Mouse (Mus musculus): ENCODE data around the gene Jsrp1. TPM values are rescaled to one million over a fixed set of nuclear protein-coding genes. Genes with fewer than 3 reads are reported as not detected.

The Jsrp1 gene
- polyA plus RNA-seq, 1 experiment from 2014 or later, result 0.95 TPM

DNA sequence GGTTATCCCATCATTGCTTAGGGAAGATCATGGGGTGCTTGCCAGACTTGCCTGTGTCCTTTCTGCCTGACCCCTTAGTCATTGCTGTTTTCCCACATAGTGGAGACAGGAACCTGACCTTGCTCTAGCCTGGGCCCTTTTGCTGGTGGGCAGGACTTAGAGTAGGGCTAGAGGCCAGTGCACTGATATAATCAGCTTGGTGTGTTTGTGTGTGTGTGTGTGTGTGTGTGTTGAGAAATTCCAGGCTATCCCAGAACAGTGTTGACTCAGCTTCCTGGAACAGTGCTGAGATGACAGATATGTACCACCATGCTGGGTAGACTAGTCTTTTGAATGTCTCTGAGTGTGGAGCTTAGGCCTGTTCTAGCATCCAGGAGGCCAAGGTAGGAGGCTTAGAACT lies 33.7 kb downstream of the Jsrp1 start:
- H3K36me3 ChIP-seq, result peaks cover 100% of the 10 kb centered on the region
- H3K9me3 ChIP-seq, result no peaks in the 10 kb centered on the region
- ATAC-seq (ENCODE audit: low FRiP score), result no peak
- no peak overlapping the region for H3K4me2 ChIP-seq
- H3K9ac ChIP-seq, result no peak overlapping the region
- no peaks in the 10 kb centered on the region for H3K4me1 ChIP-seq (replicated peaks)
- H3K4me3 ChIP-seq, result no peak overlapping the region
- no peaks in the 10 kb centered on the region for H3K27me3 ChIP-seq
- H3K27ac ChIP-seq, result no peak overlapping the region

DNA sequence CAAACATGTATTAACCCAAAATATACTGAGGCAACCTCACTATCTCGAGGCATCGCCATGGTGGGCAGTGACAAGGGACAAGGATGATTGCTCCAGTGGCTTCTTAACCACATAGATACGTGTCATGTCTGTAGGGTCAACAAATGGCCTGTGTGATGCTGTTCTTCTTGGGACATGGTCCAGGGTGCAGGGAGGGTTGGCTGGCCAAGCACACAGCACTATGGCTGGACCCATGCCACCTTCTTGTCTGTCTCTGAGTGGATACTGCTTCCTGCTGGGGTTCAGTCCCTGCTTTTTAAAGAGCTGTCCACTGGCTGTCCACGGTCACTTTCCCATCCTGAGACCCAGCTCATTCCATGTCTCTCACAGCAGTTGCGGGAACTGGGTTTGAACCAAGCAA lies 36.2 kb downstream of the Jsrp1 start:
- no peak overlapping the region for H3K4me2 ChIP-seq
- no peaks in the 10 kb centered on the region for H3K27me3 ChIP-seq
- 96% methylated on average over 5 of the region's 5 CpGs for WGBS
- H3K4me3 ChIP-seq, result no peak overlapping the region
- no peak overlapping the region for H3K27ac ChIP-seq
- no peaks in the 10 kb centered on the region for H3K4me1 ChIP-seq (replicated peaks)
- H3K9ac ChIP-seq, result no peak overlapping the region
- H3K36me3 ChIP-seq, result peaks cover 100% of the 10 kb centered on the region
- ATAC-seq (ENCODE audit: low FRiP score), result no peak
- H3K9me3 ChIP-seq, result no peaks in the 10 kb centered on the region

DNA sequence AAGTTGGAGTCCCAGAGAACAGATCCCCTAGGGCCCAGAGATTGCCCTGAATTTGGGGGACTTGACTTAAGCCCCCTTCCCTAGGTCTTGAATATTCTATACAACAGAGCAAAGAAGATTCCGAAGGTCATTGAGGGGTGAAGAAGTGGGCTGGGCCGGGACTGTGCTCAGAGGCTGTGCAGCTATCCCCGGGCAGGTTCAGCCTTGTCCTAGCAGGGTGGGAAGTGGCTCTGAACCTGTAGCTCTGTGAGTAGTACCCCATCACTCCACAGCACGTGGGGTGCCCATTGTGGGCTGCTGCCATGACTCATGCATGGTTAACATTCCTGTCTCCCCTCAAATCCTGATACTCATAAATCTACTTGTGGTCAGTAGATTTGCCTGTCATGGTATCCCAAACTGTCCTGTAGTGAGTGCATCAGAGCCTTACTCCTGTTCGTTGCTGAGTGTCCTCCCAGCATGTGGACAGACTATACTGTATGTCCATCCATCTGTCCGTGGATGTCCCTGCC lies 36.9 kb downstream of the Jsrp1 start:
- Histone ChIP-seq H3K9me3 (no peaks in the 10 kb centered on the region), H3K9ac (no peak overlapping the region), H3K36me3 (peaks cover 100% of the 10 kb centered on the region), H3K4me3 (no peak overlapping the region), H3K4me2 (no peak overlapping the region), H3K4me1 (replicated peaks) (no peaks in the 10 kb centered on the region), H3K27ac (no peak overlapping the region), H3K27me3 (no peaks in the 10 kb centered on the region)
- WGBS, result 89% methylated on average over 6 of the region's 6 CpGs
- ATAC-seq (ENCODE audit: low FRiP score), result no peak

DNA sequence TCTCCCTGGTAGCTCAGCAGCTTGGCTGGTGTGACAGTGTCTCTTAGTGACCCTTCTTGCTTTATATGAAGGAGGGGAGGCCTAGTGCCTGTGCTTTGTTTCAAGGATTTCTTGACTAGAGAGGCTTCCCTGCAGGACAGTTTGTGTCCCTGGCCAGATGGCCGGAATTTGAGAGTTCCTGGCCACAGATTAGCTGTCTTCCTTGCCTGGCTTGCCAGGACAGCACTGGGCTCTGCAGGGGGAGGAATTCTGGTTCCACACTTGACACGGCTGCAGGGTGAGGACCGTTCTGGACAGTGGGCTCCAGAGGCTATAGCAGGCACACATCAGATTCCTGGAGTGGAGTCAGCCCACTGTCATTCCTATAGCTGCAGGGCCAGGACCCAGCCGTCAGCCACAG lies 37.6 kb downstream of the Jsrp1 start:
- Histone ChIP-seq H3K4me1 (replicated peaks) (no peaks in the 10 kb centered on the region), H3K27ac (no peak overlapping the region), H3K4me2 (no peak overlapping the region), H3K9me3 (no peaks in the 10 kb centered on the region), H3K36me3 (peaks cover 100% of the 10 kb centered on the region), H3K27me3 (no peaks in the 10 kb centered on the region), H3K4me3 (no peak overlapping the region), H3K9ac (no peak overlapping the region)
- WGBS, result 94% methylated on average over 4 of the region's 4 CpGs
- no peak for ATAC-seq (ENCODE audit: low FRiP score)

DNA sequence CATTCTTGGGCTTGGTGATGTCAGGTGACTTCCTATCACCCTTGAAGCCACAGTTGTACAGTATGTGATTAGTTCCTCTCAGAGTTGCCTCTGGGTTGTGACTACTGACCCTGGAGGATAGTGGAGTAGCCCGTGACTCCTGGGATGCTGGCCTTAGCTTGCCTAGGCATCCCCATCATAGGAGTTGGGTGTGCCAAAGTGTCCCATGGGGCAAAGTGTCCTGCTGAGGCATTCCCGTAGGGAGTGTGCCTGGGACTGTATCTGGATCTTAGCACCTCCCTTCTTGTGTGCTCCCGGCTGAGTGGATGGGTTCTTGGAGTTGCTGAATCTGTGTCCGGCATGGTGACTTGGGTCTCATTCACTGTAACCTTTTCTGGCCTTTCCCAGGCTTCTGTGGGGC lies 38.3 kb downstream of the Jsrp1 start:
- H3K27me3 ChIP-seq, result no peaks in the 10 kb centered on the region
- H3K9me3 ChIP-seq, result no peaks in the 10 kb centered on the region
- H3K4me3 ChIP-seq, result no peak overlapping the region
- H3K4me2 ChIP-seq, result no peak overlapping the region
- no peak for ATAC-seq (ENCODE audit: low FRiP score)
- H3K4me1 ChIP-seq (replicated peaks), result no peaks in the 10 kb centered on the region
- 92% methylated on average over 4 of the region's 4 CpGs for WGBS
- H3K27ac ChIP-seq, result no peak overlapping the region
- peaks cover 100% of the 10 kb centered on the region for H3K36me3 ChIP-seq
- no peak overlapping the region for H3K9ac ChIP-seq

DNA sequence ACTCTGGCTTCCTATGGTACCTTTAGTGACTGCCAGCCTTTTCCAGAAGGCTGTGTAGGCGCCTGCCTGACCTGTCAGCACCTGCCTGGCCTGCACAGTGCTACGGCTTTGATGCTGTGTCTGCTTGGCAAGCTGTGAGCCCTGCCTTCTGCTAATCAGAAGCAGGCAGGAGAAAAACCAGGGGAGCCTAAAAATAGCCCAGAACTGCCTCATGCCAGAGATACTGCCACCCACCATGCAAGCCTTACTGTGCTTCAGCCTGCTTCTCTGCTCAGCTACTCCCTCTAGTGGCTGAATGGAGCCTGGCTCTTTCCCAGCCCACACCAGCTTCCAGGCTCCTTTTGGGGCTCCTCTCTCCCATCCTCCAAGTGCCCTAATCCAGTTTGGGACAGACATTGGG lies 38.7 kb downstream of the Jsrp1 start:
- Histone ChIP-seq H3K27me3 (no peaks in the 10 kb centered on the region), H3K9ac (peak overlapping the region; percentile 29; the same call in 1 of the 2 replicates), H3K9me3 (no peaks in the 10 kb centered on the region), H3K4me3 (no peak overlapping the region), H3K36me3 (peaks cover 100% of the 10 kb centered on the region), H3K4me2 (no peak overlapping the region), H3K27ac (no peak overlapping the region), H3K4me1 (replicated peaks) (no peaks in the 10 kb centered on the region)
- WGBS, result 68% methylated on average over 2 of the region's 2 CpGs
- peak; percentile 65; the same call in 1 of the 2 replicates for ATAC-seq (ENCODE audit: low FRiP score)

DNA sequence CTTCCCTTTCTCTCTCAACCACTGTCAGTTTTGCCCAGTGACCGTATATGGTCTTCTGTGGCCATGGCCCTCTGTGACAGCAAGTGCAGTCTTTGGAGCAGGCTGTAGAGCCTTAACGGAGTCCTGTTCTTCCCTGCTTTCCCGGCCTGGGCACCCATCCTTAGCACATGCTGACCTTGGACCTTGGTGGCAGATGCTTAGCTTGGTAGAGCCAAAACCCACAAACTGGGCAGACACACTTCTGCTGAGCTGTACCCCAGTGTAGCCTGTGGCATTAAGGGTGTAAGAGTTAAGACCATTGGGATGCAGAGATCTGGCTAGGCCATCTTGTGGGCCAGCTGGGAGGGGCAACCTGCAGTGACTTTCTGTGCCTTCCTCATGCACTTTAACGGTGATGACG lies 39.5 kb downstream of the Jsrp1 start:
- Histone ChIP-seq H3K36me3 (peaks cover 98% of the 10 kb centered on the region), H3K4me2 (no peak overlapping the region), H3K9me3 (no peaks in the 10 kb centered on the region), H3K27ac (no peak overlapping the region), H3K9ac (no peak overlapping the region), H3K27me3 (no peaks in the 10 kb centered on the region), H3K4me3 (no peak overlapping the region), H3K4me1 (replicated peaks) (no peaks in the 10 kb centered on the region)
- WGBS, result 87% methylated on average over 5 of the region's 5 CpGs
- ATAC-seq (ENCODE audit: low FRiP score), result no peak

DNA sequence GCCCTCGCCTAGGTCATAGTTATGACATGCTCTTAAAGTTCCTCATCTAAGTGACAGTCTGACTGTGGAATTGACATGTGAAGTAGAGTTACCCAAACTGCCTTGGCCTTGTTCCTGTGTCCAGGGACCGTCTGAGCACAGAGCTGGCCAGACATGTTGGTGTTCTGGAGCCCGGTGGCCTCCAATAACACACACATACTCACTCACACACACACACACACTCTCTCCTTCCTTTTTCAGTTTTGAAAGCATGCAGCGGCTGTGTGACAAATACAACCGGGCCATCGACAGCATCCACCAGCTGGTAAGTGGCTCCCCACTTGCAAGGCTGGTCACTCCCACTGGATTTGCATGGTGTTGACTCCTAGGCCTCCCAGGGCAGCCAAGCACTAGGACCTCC lies 44.9 kb downstream of the Jsrp1 start:
- Histone ChIP-seq H3K27me3 (no peaks in the 10 kb centered on the region), H3K27ac (no peak overlapping the region), H3K4me2 (no peak overlapping the region), H3K9ac (no peak overlapping the region), H3K4me1 (replicated peaks) (peaks cover 1% of the 10 kb centered on the region; the same call in 1 of the 2 replicates), H3K36me3 (peaks cover 81% of the 10 kb centered on the region), H3K4me3 (no peak overlapping the region), H3K9me3 (no peaks in the 10 kb centered on the region)
- no peak for ATAC-seq (ENCODE audit: low FRiP score)
- WGBS, result 87% methylated on average over 6 of the region's 6 CpGs

DNA sequence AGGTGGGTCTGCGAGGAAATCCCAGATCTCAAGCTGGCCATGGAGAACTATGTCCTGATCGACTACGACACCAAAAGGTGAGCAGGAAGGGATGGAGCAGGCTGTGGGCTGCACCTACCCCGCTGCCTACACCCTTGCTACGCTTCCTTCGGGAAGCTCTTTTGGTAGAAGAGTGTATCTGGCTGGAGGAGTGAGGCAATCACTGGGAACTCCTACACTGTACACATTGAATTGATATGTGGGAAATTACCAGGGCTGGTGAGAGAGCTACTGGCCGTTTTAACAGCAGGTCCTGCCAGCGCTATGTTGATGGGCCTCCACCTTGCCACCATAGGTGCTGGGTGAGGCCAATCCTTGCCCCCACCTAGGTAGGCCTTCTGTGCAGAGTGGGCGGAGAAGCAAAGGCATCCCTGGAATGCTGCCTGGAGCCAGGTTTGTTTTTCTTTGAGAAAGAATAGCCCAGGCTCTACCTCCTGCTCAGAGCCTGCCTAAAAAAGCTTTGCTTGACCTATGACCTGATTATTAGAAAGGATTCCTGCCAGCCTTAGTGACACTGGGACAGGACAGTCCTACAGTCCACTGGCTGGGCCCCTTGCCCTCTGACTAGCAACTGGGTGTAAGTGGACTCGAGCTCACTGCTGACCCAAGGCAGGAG lies 47.0 kb downstream of the Jsrp1 start:
- H3K4me2 ChIP-seq, result no peak overlapping the region
- H3K9ac ChIP-seq, result no peak overlapping the region
- H3K27me3 ChIP-seq, result no peaks in the 10 kb centered on the region
- 82% methylated on average over 10 of the region's 10 CpGs for WGBS
- no peak for ATAC-seq (ENCODE audit: low FRiP score)
- H3K9me3 ChIP-seq, result no peaks in the 10 kb centered on the region
- peaks cover 60% of the 10 kb centered on the region for H3K36me3 ChIP-seq
- H3K4me1 ChIP-seq (replicated peaks), result peaks cover 12% of the 10 kb centered on the region
- no peak overlapping the region for H3K4me3 ChIP-seq
- no peak overlapping the region for H3K27ac ChIP-seq

DNA sequence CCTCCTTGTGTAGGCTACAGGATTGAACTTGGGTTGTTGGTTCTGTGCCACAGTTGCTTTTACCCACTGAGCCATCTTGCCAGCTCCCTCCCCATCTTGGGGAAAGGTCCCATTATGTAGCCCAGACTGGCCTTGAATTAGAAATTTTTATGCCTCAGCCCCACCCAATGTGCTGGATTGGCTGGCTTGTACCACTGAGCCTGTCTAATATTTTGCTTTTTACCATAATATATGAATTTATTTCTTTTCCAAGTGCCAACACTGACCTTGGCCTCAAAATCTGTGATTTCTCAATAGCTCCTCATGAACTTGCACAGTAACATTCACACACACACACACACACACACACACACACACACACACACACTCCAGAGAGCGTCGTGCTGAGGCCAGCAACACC lies 47.6 kb downstream of the Jsrp1 start:
- ATAC-seq (ENCODE audit: low FRiP score), result no peak
- Histone ChIP-seq H3K4me2 (no peak overlapping the region), H3K4me1 (replicated peaks) (peaks cover 18% of the 10 kb centered on the region), H3K9me3 (no peaks in the 10 kb centered on the region), H3K9ac (no peak overlapping the region), H3K4me3 (no peak overlapping the region), H3K36me3 (peaks cover 55% of the 10 kb centered on the region), H3K27me3 (no peaks in the 10 kb centered on the region), H3K27ac (no peak overlapping the region)
- WGBS, result 90% methylated on average over 2 of the region's 2 CpGs

DNA sequence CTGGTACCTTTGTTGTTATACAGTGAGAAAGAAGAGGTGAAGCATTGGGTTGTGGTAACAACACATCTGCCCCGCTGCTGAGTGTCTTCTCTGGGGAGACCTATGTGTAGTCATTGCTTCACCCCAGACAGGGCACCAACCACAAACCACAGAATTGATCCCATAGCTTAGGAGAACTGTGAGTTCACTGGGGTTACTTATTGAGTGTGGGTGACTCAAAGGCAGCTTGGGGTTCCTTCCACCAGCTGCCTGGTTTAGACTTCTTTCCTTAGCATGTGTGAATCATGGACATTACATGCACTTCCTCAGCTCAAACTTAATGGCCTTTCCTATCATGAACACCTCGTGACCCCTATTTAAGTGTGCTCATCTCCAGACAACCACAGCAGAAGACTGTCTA lies 49.8 kb downstream of the Jsrp1 start:
- no peaks in the 10 kb centered on the region for H3K9me3 ChIP-seq
- peaks cover 40% of the 10 kb centered on the region for H3K4me1 ChIP-seq (replicated peaks)
- H3K36me3 ChIP-seq, result peaks cover 35% of the 10 kb centered on the region
- no peak overlapping the region for H3K4me2 ChIP-seq
- 95% methylated on average over 2 of the region's 2 CpGs for WGBS
- H3K9ac ChIP-seq, result no peak overlapping the region
- H3K4me3 ChIP-seq, result no peak overlapping the region
- H3K27ac ChIP-seq, result no peak overlapping the region
- no peaks in the 10 kb centered on the region for H3K27me3 ChIP-seq
- no peak for ATAC-seq (ENCODE audit: low FRiP score)

DNA sequence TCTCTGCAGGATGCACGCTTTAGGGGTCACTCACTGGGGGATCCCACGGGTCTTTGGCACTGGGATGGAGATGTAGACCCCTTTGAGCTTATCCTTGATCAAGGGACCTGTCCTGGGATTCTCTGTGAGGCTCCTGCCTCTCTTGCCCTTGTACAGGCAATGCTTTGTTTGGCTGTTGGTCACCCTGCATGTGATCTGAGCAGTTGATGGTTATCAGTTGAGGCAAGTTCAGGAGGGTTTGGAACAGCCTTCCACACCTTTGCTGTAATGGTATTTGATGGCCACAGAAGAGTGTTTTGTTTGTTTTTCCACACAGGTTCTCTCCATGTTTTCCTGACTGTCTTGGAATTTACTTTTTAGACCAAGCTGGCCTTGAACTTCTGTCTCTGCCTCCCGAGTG lies 51.5 kb downstream of the Jsrp1 start:
- Histone ChIP-seq H3K27ac (no peak overlapping the region), H3K4me1 (replicated peaks) (peaks cover 57% of the 10 kb centered on the region), H3K4me3 (no peak overlapping the region), H3K36me3 (peaks cover 20% of the 10 kb centered on the region), H3K9ac (no peak overlapping the region), H3K27me3 (no peaks in the 10 kb centered on the region), H3K9me3 (no peaks in the 10 kb centered on the region), H3K4me2 (no peak overlapping the region)
- ATAC-seq (ENCODE audit: low FRiP score), result no peak
- 68% methylated on average over 3 of the region's 3 CpGs for WGBS
